Mouse (Mus musculus): Measurements from ENCODE around the gene Nlrp3.

Nlrp3 gene

DNA sequence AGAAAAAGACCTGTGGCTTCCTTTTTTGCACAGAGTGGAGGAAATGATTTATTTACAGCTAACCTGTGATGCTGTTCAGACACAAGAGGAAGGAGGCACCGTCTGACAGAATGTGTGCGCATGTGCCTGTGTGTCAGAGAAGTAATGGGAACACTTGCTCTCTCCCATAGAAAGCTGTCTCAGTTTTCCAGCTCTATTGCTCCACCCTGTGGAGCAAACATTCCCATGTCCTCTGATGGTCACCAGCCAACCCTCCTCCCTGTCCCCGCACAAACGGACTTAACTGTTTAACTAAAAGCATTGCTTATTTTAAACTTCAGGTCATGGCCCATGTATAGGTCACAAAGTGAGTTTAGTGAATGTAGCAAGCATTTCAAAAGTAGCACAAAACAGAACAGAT is 72.8 kb downstream of the Nlrp3 start:
- in situ Hi-C loops (cut with MboI, MseI), result no loop called here
